Mouse (Mus musculus): Measurements from ENCODE around the gene Ldb3. TPM values are rescaled to one million over a fixed set of nuclear protein-coding genes. Genes with fewer than 3 reads are reported as not detected.
A peak's percentile ranks its signal among the peaks of the same experiment; 100 is the strongest.

Ldb3 gene
- polyA plus RNA-seq, 1 experiment from 2014 or later, result 0.11 TPM

DNA sequence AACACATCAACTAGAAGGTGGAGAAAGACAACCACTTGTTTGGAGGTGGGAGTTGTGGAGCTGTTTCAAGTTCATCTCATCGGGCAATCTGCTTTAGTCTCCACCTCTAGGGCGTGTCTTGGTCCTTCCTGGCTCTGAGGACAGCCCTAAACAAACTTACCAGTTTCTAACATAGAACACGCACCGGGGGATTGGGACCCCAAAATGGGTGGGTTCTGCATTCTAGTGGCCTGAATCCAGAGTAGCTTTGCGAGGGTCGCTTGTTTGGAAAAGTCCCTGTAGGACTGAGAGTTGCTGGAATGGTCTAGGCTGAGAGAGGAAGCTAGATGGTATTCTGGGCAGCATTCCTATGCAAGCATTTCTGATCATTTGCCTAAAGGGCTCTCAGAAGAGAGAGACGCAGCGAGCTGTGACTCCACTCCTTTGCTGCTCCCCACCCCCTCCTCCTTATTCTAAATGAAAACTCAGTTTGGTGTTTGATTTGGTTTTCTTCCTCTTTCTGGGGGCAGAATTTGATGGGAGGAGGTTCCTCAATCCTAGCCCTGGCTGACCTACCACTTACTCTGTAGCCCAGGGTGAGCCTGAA, 70.4 kb downstream of the Ldb3 start:
- Histone ChIP-seq H3K4me2 (replicated peaks) (no peak overlapping the region), H3K36me3 (no peaks in the 10 kb centered on the region), H3K4me1 (replicated peaks) (no peaks in the 10 kb centered on the region), H3K4me3 (replicated peaks) (no peak overlapping the region), H3K27me3 (no peaks in the 10 kb centered on the region; the same call in 1 of the 2 replicates), H3K9me3 (0 out of 2 replicates have a peak, but pooled peaks cover 3% of the 10 kb centered on the region), H3K27ac (no peak overlapping the region), H3K9ac (replicated peaks) (no peak overlapping the region)
- no peak for ATAC-seq
- 93% methylated on average over 8 of the region's 8 CpGs for WGBS

DNA sequence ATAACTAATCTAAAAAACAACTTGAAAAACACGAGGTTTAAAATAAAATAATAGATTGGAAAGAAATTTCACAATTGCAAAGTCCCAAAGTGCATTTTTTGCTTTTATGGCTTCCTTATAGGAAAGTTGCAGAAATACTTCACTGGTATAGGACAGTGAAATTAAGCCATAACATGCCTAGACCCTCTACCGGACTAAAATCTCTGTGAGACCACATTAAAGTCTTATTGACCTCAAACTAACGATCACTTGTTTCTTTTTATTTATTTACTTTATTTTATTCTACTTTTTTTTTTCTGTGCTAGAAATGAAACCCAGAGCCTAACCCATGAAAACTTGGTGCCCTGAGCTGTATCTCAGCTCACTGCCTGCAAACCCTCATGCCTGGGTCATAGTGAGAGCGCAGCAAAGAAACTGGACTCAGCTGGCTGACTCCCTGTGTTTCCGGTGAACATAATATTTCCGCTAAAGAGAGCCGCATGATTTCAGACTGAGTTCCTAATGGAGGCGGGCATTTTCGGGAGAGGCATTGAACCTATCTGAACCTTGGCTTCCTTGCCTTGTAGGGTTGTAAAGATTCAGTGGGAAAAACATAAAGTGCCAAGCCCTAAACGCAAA, 71.4 kb downstream of the Ldb3 start:
- Histone ChIP-seq H3K27ac (no peak overlapping the region), H3K36me3 (no peaks in the 10 kb centered on the region), H3K27me3 (no peaks in the 10 kb centered on the region; the same call in 1 of the 2 replicates), H3K9ac (replicated peaks) (no peak overlapping the region), H3K4me3 (replicated peaks) (no peak overlapping the region), H3K4me2 (replicated peaks) (no peak overlapping the region), H3K9me3 (0 out of 2 replicates have a peak, but pooled peaks cover 3% of the 10 kb centered on the region), H3K4me1 (replicated peaks) (no peaks in the 10 kb centered on the region)
- 92% methylated on average over 10 of the region's 10 CpGs for WGBS
- no peak for ATAC-seq

DNA sequence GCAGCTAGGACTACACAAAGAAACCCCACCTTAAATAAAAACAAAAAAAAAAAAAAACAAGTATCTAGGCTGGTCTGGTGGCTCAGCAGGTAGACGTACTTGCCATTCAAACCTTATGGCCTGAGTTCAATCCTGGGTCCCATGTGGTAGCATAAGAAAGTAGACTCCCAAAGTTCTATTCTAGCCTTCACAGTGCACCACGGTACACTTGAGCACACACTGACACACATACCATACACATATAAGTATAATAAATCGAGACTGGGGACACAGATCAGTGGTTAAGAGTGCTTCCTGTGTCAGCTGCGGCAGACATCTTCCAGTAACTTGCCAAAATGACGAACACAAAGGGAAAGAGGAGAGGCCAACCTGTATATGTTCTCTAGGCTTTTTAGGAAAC, 72.6 kb downstream of the Ldb3 start:
- no peaks in the 10 kb centered on the region; the same call in 1 of the 2 replicates for H3K27me3 ChIP-seq
- H3K4me2 ChIP-seq (replicated peaks), result no peak overlapping the region
- H3K4me3 ChIP-seq (replicated peaks), result no peak overlapping the region
- 88% methylated on average over 5 of the region's 5 CpGs for WGBS
- H3K9ac ChIP-seq (replicated peaks), result no peak overlapping the region
- no peaks in the 10 kb centered on the region for H3K36me3 ChIP-seq
- no peaks in the 10 kb centered on the region for H3K9me3 ChIP-seq
- H3K4me1 ChIP-seq (replicated peaks), result no peaks in the 10 kb centered on the region
- no peak overlapping the region for H3K27ac ChIP-seq
- no peak for ATAC-seq

DNA sequence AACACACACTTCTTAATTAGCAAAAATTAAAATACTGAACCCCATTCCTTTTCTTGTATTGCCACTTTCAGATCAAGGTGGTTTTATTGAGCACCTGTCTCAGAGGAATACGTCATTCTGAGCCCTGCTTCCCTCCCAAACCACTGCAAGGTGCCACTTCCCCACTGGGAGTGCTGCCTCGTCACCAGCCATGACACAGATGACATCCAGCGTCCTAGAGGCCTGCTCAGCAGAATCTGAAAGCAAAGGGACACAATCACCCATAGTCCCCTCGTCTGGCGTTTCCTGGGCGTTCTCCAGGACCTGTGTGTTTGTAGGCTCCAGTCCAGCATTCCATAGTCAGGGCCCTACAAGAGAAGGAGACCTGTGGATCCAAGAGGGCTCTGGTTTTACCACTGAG, 74.4 kb downstream of the Ldb3 start:
- H3K4me3 ChIP-seq (replicated peaks), result no peak overlapping the region
- ATAC-seq, result no peak
- no peak overlapping the region for H3K4me2 ChIP-seq (replicated peaks)
- no peaks in the 10 kb centered on the region; the same call in 1 of the 2 replicates for H3K27me3 ChIP-seq
- no peaks in the 10 kb centered on the region for H3K9me3 ChIP-seq
- no peaks in the 10 kb centered on the region for H3K36me3 ChIP-seq
- H3K9ac ChIP-seq (replicated peaks), result no peak overlapping the region
- peaks cover under 1% of the 10 kb centered on the region; the same call in 1 of the 2 replicates for H3K4me1 ChIP-seq (replicated peaks)
- 58% methylated on average over 6 of the region's 6 CpGs for WGBS
- no peak overlapping the region for H3K27ac ChIP-seq

DNA sequence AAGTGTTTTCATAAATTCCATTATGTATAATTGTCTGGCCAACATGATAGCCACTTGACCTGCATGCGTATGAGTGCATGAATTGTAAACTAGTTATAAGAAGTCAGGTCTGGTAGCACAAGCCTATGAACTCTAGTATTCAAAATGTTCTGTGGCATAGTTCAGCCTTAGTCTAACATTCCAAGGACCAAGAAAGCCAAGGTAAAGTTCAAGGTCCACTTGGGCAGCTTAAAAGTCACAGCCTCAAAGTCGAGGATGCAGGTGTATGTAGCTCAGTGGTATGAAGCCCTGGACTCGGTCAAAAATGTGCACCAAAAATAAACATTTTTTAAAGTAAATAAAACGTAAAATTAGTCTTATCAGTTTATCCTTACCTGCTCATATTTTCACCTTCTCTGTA, 75.9 kb downstream of the Ldb3 start:
- ATAC-seq, result no peak
- no peaks in the 10 kb centered on the region for H3K9me3 ChIP-seq
- 88% methylated on average over 4 of the region's 4 CpGs for WGBS

DNA sequence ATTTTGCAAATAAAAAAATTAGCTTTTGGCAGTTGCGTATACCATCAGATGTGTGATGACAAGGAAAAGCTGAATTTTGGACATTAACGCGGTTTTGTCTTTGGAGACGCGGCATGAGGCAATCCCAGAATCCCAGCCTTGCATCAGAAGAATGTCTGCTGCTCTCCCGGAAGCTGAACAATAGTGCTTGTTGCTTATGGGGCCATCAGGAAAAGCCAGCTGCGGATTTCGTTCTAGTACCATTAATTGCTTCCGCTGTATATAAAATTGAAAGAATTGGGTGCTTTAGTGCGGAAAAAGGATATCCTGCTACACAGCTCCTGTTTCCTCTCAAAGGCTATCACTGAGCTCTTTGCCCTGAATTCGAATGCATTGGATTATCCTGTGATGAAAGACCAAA, 76.6 kb downstream of the Ldb3 start:
- no peak overlapping the region for H3K4me2 ChIP-seq (replicated peaks)
- 68% methylated on average over 11 of the region's 11 CpGs for WGBS
- no peak overlapping the region for H3K9ac ChIP-seq (replicated peaks)
- H3K27ac ChIP-seq, result no peak overlapping the region
- no peaks in the 10 kb centered on the region; the same call in 1 of the 2 replicates for H3K27me3 ChIP-seq
- H3K9me3 ChIP-seq, result no peaks in the 10 kb centered on the region
- H3K36me3 ChIP-seq, result no peaks in the 10 kb centered on the region
- H3K4me1 ChIP-seq (replicated peaks), result peaks cover 14% of the 10 kb centered on the region
- H3K4me3 ChIP-seq (replicated peaks), result no peak overlapping the region
- ATAC-seq, result no peak

More for the DNA sequence above, 75.9 kb downstream of the Ldb3 start:
- H3K4me1 ChIP-seq (replicated peaks), result peaks cover 14% of the 10 kb centered on the region
- no peak overlapping the region for H3K9ac ChIP-seq (replicated peaks)
- H3K27ac ChIP-seq, result no peak overlapping the region
- no peaks in the 10 kb centered on the region for H3K36me3 ChIP-seq
- no peaks in the 10 kb centered on the region; the same call in 1 of the 2 replicates for H3K27me3 ChIP-seq
- H3K4me3 ChIP-seq (replicated peaks), result no peak overlapping the region
- no peak overlapping the region for H3K4me2 ChIP-seq (replicated peaks)

DNA sequence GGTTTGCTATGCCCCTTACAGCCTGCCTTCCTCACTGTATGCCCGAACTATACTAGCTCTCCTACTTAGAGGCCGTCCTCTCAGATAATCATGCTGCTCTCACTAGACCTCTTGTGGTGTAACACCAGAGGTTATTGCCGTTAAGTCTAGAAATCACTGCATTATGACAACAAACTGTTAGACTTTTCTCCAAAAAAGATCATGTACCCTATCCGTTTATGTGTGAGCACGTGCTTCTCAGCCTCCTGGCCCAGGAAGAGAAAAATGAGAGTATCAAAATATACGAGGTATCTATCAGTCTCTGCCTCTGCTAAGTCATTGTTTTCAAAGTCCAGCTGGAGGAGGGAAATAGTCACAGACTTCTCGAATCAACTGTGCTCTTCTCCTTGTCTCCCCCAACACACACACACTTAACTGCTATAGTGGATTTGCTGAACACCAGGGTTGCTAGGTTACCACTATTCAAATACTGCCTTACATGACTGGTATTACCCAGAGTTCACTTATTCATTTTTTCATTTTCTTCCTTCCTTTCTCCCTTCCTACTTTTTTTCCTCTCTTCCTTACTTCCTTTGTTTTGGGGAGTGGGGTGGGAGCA, 79.5 kb downstream of the Ldb3 start:
- Histone ChIP-seq H3K9ac (replicated peaks) (no peak overlapping the region), H3K27ac (peak overlapping the region; percentile 11; the same call in 1 of the 2 replicates), H3K4me3 (replicated peaks) (no peak overlapping the region), H3K9me3 (no peaks in the 10 kb centered on the region), H3K27me3 (no peaks in the 10 kb centered on the region), H3K4me2 (replicated peaks) (no peak overlapping the region), H3K36me3 (no peaks in the 10 kb centered on the region), H3K4me1 (replicated peaks) (peaks cover 19% of the 10 kb centered on the region)
- WGBS, result 56% methylated on average over 7 of the region's 7 CpGs
- ATAC-seq, result peak; percentile 51

DNA sequence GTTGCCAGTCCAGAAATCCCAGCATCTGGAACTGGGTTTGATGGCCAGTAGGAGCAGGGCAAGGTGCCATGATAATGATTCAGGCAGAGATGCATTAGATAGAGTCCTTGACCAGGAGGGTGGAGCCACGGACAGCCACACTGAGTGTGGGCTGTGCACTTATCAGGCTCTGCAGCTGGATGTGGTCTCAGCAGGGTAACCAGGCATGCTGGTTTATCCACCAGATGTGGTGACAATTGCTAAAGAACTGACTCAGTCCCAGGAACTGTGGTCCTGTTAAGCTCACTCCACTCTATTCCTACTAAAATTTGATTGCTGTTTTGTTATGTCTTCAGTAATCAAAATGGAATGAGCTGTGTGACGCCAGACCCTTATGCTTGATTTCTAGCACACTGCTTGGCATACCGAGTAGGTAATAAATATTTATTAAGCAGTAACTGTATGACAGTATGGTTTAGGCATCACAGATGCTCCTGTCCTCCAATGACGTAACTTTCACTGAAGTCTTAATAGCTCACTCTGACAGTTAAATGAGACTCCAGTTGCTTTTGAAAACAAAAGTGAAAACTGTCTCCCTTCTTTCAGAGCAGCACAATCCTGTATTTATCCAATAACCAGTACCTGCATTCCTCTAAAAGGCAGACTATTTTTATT, 80.2 kb downstream of the Ldb3 start:
- Histone ChIP-seq H3K9me3 (no peaks in the 10 kb centered on the region), H3K4me3 (replicated peaks) (no peak overlapping the region), H3K9ac (replicated peaks) (0 out of 2 replicates have a peak overlapping the region, but pooled peaks have one; percentile 39), H3K4me1 (replicated peaks) (peaks cover 24% of the 10 kb centered on the region), H3K36me3 (no peaks in the 10 kb centered on the region), H3K27ac (peak overlapping the region; percentile 47; the same call in 1 of the 2 replicates), H3K4me2 (replicated peaks) (no peak overlapping the region), H3K27me3 (no peaks in the 10 kb centered on the region)
- WGBS, result 33% methylated on average over 4 of the region's 4 CpGs
- ATAC-seq, result peak; percentile 67

DNA sequence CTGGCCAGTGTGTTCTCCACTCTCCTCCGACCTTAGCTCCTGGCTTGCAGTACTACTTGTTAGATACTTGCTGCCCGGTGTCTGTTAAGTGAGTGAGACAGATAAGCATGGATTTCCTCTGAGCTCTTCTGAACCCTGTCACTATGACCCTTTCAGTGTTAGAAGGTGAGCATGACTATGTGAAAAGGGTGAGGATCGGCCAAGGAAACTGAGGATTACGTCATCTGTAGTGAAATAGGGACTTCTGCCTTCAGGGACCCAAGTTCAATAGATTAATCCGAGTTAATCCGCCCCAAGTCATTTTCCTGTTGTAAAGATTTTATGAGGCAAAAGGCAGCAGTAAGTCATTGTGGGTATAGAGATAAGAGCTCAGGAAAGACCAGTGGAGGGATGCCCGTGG, 83.2 kb downstream of the Ldb3 start:
- Histone ChIP-seq H3K36me3 (no peaks in the 10 kb centered on the region), H3K4me1 (replicated peaks) (peaks cover 31% of the 10 kb centered on the region), H3K4me2 (replicated peaks) (no peak overlapping the region), H3K27me3 (no peaks in the 10 kb centered on the region), H3K9me3 (no peaks in the 10 kb centered on the region), H3K4me3 (replicated peaks) (no peak overlapping the region), H3K27ac (no peak overlapping the region), H3K9ac (replicated peaks) (no peak overlapping the region)
- WGBS, result 58% methylated on average over 7 of the region's 7 CpGs
- ATAC-seq, result no peak

DNA sequence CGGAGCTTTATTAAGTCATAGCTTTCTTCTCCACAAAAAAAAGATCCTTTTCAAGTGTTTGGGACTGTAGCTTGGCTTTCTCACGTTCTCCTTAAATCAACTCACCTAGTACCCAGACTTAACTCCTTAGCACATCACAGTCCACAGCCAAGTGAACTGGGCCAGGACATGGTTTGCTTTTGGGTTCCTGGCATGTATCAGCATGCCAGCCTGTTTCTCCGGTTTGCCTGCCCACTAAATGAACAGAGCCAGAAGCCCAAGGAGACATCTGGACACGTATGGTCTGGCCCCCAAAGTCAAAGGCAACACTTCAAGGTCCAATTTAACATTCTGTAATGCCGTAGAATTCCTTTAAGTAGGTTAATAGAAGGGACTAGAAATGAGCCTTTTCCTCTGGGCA, 84.1 kb downstream of the Ldb3 start:
- H3K4me3 ChIP-seq (replicated peaks), result no peak overlapping the region
- H3K4me1 ChIP-seq (replicated peaks), result peaks cover 41% of the 10 kb centered on the region
- no peaks in the 10 kb centered on the region for H3K27me3 ChIP-seq
- ATAC-seq, result no peak
- H3K27ac ChIP-seq, result no peak overlapping the region
- no peak overlapping the region for H3K9ac ChIP-seq (replicated peaks)
- H3K36me3 ChIP-seq, result no peaks in the 10 kb centered on the region
- no peak overlapping the region for H3K4me2 ChIP-seq (replicated peaks)
- WGBS, result 90% methylated on average over 5 of the region's 5 CpGs
- no peaks in the 10 kb centered on the region for H3K9me3 ChIP-seq

DNA sequence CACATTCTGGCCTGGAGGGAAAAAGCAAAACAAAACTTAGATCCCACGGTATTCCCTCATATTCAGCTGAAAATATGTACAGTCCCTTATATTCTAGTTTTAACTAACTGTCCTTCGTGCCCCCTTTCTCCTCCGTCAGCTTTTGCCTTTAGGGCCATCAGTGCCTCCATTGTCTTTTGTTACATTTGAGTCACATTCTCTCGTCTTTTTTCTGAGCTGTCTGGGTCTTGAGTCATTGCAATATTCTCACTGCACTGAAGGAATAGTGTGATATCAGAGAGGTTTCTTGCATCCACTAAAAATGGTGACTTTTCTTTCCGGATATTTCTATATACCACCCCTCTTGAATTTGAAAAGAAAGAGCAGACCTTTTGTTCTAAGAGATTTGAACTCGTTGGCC, 84.7 kb downstream of the Ldb3 start:
- H3K4me2 ChIP-seq (replicated peaks), result peak overlapping the region; percentile 17
- H3K4me3 ChIP-seq (replicated peaks), result peak overlapping the region; percentile 90; the same call in 1 of the 2 replicates
- H3K36me3 ChIP-seq, result no peaks in the 10 kb centered on the region
- no peak overlapping the region for H3K27ac ChIP-seq
- no peaks in the 10 kb centered on the region for H3K9me3 ChIP-seq
- WGBS, result 34% methylated on average over 6 of the region's 6 CpGs
- H3K27me3 ChIP-seq, result no peaks in the 10 kb centered on the region
- H3K9ac ChIP-seq (replicated peaks), result no peak overlapping the region
- no peak for ATAC-seq
- H3K4me1 ChIP-seq (replicated peaks), result peaks cover 43% of the 10 kb centered on the region

DNA sequence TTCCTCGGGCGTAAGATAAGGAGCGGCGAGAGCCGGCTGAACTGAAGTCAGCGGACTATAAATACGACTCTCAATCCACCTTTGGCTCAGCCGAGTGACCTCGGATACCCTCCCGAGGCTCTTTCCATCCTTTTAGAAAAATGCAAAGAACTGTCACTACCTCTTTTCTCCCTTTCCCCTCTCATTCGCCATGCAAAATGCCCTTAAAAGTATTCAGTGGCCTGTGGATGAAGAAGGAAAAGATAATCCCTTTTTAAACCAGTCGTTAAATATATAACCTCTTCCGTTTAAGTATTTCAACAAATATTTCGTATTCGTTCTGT, 85.2 kb downstream of the Ldb3 start, which contains the start of gene Bmpr1a:
Bmpr1a (minus strand) TSS at position 17 of the 323 bp plus-strand sequence.
- Histone ChIP-seq H3K4me1 (replicated peaks) (peaks cover 42% of the 10 kb centered on the region), H3K27me3 (no peaks in the 10 kb centered on the region), H3K4me3 (replicated peaks) (peak within 1 kb of the TSS; percentile 90), H3K27ac (peak within 1 kb of the TSS; percentile 96), H3K4me2 (replicated peaks) (peak within 1 kb of the TSS; percentile 62), H3K9ac (replicated peaks) (peak within 1 kb of the TSS; percentile 93), H3K9me3 (no peaks in the 10 kb centered on the region), H3K36me3 (no peaks in the 10 kb centered on the region)
- no peak for ATAC-seq
- WGBS, result 7% methylated on average over 15 of the region's 15 CpGs

Measured in midbrain, embryonic 13.5 days (tissue).